Mouse (Mus musculus) regulatory T cell (primary cell): Measurements from ENCODE around the gene Nifk.

Experiments
- in situ Hi-C: fragments of 300-600 bp; cut with MboI, MseI; formaldehyde crosslinking; loops from one replicate; pipeline ENCODE4 v1.15.1; 2025; ENCODE audit warnings: high pct_unique_total_duplicates

Gene Nifk

DNA sequence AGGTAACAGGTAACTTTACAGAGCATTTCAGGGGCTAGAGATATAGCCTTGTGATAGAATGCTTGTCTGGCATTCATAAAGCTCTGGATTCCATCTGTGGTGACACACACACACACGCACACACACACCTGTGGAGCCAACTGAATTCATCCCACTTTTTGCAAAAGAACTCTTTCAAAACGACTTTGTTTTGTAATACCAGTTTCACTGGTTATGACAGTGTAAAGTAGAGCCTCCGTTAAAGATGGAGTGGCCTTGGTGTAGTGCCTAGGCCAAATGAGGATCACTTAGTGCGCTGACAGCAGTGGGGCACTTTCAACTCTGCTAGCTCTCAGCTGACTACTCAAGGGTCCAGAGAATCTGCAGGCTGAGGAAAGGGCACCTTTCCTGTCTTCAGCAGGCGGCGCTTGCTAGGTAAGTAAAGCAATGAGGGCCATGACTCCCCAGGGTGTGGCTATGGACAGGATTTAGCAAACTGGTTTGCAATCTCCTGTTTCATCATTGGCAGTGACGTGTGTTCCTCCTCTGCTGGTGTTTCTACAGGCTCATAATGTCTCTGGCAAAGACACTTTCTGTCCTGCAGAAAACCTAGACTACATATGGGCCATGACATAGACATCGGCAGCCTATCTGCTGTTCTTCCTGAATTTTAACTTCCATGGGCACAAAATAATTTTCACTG, 58.6 kb downstream of the Nifk start:
- in situ Hi-C loops, result loop anchor here (5.0 kb wide), 1 partner anchor 87 kb away; no protein-coding TSS in a partner anchor
